Mouse (Mus musculus): ENCODE measurements at regions not wholly inside any gene's neighbourhood (a gene's known extent, or its start where the extent isn't known, plus 50 kb on each side); places are given as distances from the start of the nearest gene placed in this dataset.

GRCm38 (mm10) chr7:76156869-76157268, 72.8 kb upstream of the Agbl1 start:
- H3K4me3 ChIP-seq (replicated peaks in 1 of 3; ENCODE audit: low read depth in 2 of 3, low read length in 2 of 3, poor library complexity in 1 of 3), result no peak overlapping the region
- H3K4me1 ChIP-seq (ENCODE audit: control insufficient read depth in 1 of 2, insufficient read depth in 2 of 2), result peaks cover 0 to 4% of the 10 kb centered on the region in 2 experiments; a peak in 1 of 4 replicates
- no peaks in the 10 kb centered on the region for H3K36me3 ChIP-seq (replicated peaks in 1 of 2; ENCODE audit: control insufficient read depth in 1 of 2, insufficient read depth in 1 of 2, low read length in 1 of 2)
- H3K27me3 ChIP-seq (replicated peaks), result peaks cover 50% of the 10 kb centered on the region
- H3K9me3 ChIP-seq (replicated peaks; ENCODE audit: low read length), result no peaks in the 10 kb centered on the region
- no peak for DNase-seq (ENCODE audit: extremely low read depth)
- dilution Hi-C loops (cut with MboI; ENCODE audit: extremely low pct_ligation_motif_present, extremely low pct_unique_long_range_greater_than_20kb, low sequenced_read_pairs), result no loop called here
- in situ Hi-C loops (cut with MboI; ENCODE audit: low pct_ligation_motif_present, low pct_unique_long_range_greater_than_20kb, low sequenced_read_pairs), result no loop called here
- no peak overlapping the region for H3K4me2 ChIP-seq (ENCODE audit: insufficient read depth, low read depth, poor library complexity, severe bottlenecking)
- H3K79me2 ChIP-seq (replicated peaks; ENCODE audit: control insufficient read depth, extremely low read depth, insufficient read depth, poor library complexity, severe bottlenecking), result no peaks in the 10 kb centered on the region
- no peak overlapping the region for H3K27ac ChIP-seq (ENCODE audit: insufficient read depth, low read depth)
- no peak overlapping the region for H3K9ac ChIP-seq (ENCODE audit: insufficient read depth, low read depth)
- TF ChIP-seq TCF12 (IDR thresholded peaks at IDR 0.05; ENCODE audit: low read depth, low read length), result no peak
- no peak for TF ChIP-seq GABPA (IDR thresholded peaks at IDR 0.05; ENCODE audit: insufficient replicate concordance, low read depth, low read length)
- no peak for TF ChIP-seq NRF1 (IDR thresholded peaks at IDR 0.05; ENCODE audit: low read depth, low read length)
- TF ChIP-seq MEF2A (IDR thresholded peaks at IDR 0.05; ENCODE audit: borderline replicate concordance, low read depth, low read length), result no peak
- no peak for TF ChIP-seq CTCF (conservative IDR thresholded peaks at IDR 0.05 in 1 of 2, IDR thresholded peaks at IDR 0.05 in 1 of 2; ENCODE audit: low read depth in 2 of 2, low read length in 2 of 2)
- TF ChIP-seq POLR2AphosphoS2 (IDR thresholded peaks at IDR 0.05; ENCODE audit: low read depth, low read length), result no peak
- no peak for TF ChIP-seq HCFC1 (IDR thresholded peaks at IDR 0.05; ENCODE audit: low read depth, low read length)
- no peak for TF ChIP-seq RCOR1 (conservative IDR thresholded peaks at IDR 0.05; ENCODE audit: low read depth, low read length)

GRCm38 (mm10) chr7:76164191-76164590, 65.5 kb upstream of the Agbl1 start:
- Histone ChIP-seq H3K27me3 (replicated peaks) (peaks cover 51% of the 10 kb centered on the region), H3K27ac (ENCODE audit: insufficient read depth, low read depth) (no peak overlapping the region), H3K4me3 (replicated peaks in 1 of 3; ENCODE audit: low read depth in 2 of 3, low read length in 2 of 3, poor library complexity in 1 of 3) (no peak overlapping the region), H3K4me1 (ENCODE audit: control insufficient read depth in 1 of 2, insufficient read depth in 2 of 2) (no peaks in the 10 kb centered on the region), H3K4me2 (ENCODE audit: insufficient read depth, low read depth, poor library complexity, severe bottlenecking) (no peak overlapping the region), H3K9ac (ENCODE audit: insufficient read depth, low read depth) (no peak overlapping the region), H3K79me2 (replicated peaks; ENCODE audit: control insufficient read depth, extremely low read depth, insufficient read depth, poor library complexity, severe bottlenecking) (no peaks in the 10 kb centered on the region), H3K9me3 (replicated peaks; ENCODE audit: low read length) (no peaks in the 10 kb centered on the region), H3K36me3 (replicated peaks in 1 of 2; ENCODE audit: control insufficient read depth in 1 of 2, insufficient read depth in 1 of 2, low read length in 1 of 2) (no peaks in the 10 kb centered on the region)
- in situ Hi-C loops (cut with MboI; ENCODE audit: low pct_ligation_motif_present, low pct_unique_long_range_greater_than_20kb, low sequenced_read_pairs), result no loop called here
- dilution Hi-C loops (cut with MboI; ENCODE audit: extremely low pct_ligation_motif_present, extremely low pct_unique_long_range_greater_than_20kb, low sequenced_read_pairs), result no loop called here
- no peak for DNase-seq (ENCODE audit: extremely low read depth)
- TF ChIP-seq BHLHE40 (IDR thresholded peaks at IDR 0.05; ENCODE audit: low read depth, low read length) (no peak), UBTF (IDR thresholded peaks at IDR 0.05; ENCODE audit: low read depth, low read length) (no peak)

GRCm38 (mm10) chr7:76164735-76165630, 64.7 kb upstream of the Agbl1 start:
- no peak overlapping the region for H3K4me2 ChIP-seq (ENCODE audit: insufficient read depth, low read depth, poor library complexity, severe bottlenecking)
- H3K9ac ChIP-seq (ENCODE audit: insufficient read depth, low read depth), result no peak overlapping the region
- dilution Hi-C loops (cut with MboI; ENCODE audit: extremely low pct_ligation_motif_present, extremely low pct_unique_long_range_greater_than_20kb, low sequenced_read_pairs), result no loop called here
- H3K36me3 ChIP-seq (replicated peaks in 1 of 2; ENCODE audit: control insufficient read depth in 1 of 2, insufficient read depth in 1 of 2, low read length in 1 of 2), result no peaks in the 10 kb centered on the region
- no peak for DNase-seq (ENCODE audit: extremely low read depth)
- in situ Hi-C loops (cut with MboI; ENCODE audit: low pct_ligation_motif_present, low pct_unique_long_range_greater_than_20kb, low sequenced_read_pairs), result no loop called here
- H3K27ac ChIP-seq (ENCODE audit: insufficient read depth, low read depth), result no peak overlapping the region
- H3K9me3 ChIP-seq (replicated peaks; ENCODE audit: low read length), result no peaks in the 10 kb centered on the region
- H3K4me3 ChIP-seq (replicated peaks in 1 of 3; ENCODE audit: low read depth in 2 of 3, low read length in 2 of 3, poor library complexity in 1 of 3), result no peak overlapping the region
- no peaks in the 10 kb centered on the region for H3K4me1 ChIP-seq (ENCODE audit: control insufficient read depth in 1 of 2, insufficient read depth in 2 of 2)
- H3K79me2 ChIP-seq (replicated peaks; ENCODE audit: control insufficient read depth, extremely low read depth, insufficient read depth, poor library complexity, severe bottlenecking), result no peaks in the 10 kb centered on the region
- peaks cover 51% of the 10 kb centered on the region for H3K27me3 ChIP-seq (replicated peaks)
- no peak for TF ChIP-seq GABPA (IDR thresholded peaks at IDR 0.05; ENCODE audit: insufficient replicate concordance, low read depth, low read length)
- TF ChIP-seq EP300 (IDR thresholded peaks at IDR 0.05; ENCODE audit: low read length), result no peak
- TF ChIP-seq NELFE (IDR thresholded peaks at IDR 0.05; ENCODE audit: low read depth, low read length), result no peak
- TF ChIP-seq UBTF (IDR thresholded peaks at IDR 0.05; ENCODE audit: low read depth, low read length), result no peak
- TF ChIP-seq MAX (IDR thresholded peaks at IDR 0.05; ENCODE audit: low read length), result no peak
- no peak for TF ChIP-seq E2F4 (IDR thresholded peaks at IDR 0.05; ENCODE audit: insufficient replicate concordance, low read depth, low read length)
- no peak for TF ChIP-seq JUN (IDR thresholded peaks at IDR 0.05; ENCODE audit: insufficient read depth, low read depth, low read length)
- TF ChIP-seq ZC3H11A (IDR thresholded peaks at IDR 0.05; ENCODE audit: low read depth, low read length), result no peak
- TF ChIP-seq RAD21 (IDR thresholded peaks at IDR 0.05; ENCODE audit: low read depth, low read length), result no peak
